Mouse (Mus musculus) T-helper 17 cell (primary cell): ENCODE results near the gene Ccr10.

Source experiments
- in situ Hi-C, 2 experiments: fragments of 300-600 bp; cut with MboI, MseI; formaldehyde crosslinking; loops; 1 replicate in 1 of 2; 2 replicates in 1 of 2; pipeline ENCODE4 v1.15.1; 2025; ENCODE audit warnings: high pct_unique_total_duplicates in 2 of 2

Gene Ccr10

DNA sequence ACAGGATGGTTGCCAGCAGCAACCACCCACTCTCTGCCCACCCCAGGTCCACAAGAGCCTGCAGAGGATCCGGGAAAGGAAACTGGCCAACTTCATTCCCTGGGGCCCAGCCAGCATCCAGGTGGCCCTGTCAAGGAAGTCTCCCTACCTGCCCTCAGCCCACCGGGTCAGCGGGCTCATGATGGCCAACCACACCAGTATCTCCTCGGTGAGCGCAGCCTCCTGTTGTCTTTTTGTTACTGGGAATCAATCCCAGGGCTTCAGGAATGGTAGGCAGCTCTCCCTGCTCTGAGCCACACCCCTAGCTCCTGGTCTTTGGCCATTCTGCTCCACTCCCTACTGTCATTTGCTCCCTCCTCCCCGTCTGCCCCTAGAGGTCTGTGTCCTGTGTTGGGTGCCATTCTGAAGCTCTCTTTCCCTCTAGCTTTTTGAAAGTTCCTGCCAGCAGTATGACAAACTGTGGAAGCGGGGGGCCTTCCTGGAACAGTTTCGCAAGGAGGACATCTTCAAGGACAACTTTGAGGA, 14.2 kb downstream of the Ccr10 start:
- in situ Hi-C loops = loop anchor here (5.0 kb wide), 1 partner anchor 39 kb away; no protein-coding TSS in a partner anchor

DNA sequence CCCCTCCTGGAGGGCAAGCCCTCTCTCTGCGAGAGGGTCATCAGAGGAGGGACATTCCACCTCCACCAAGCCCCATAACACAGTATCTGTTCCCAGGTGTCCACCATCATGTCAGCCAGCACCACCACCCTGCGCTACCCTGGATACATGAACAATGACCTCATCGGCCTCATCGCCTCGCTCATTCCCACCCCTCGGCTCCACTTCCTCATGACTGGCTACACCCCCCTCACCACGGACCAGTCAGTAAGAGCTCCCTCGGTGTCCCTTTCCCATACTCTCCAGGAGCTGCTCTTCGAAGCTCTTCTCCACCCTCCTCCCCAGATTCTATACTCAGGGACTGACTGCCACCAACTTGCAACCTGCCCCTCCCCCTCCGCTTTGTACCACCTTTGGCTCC, 15.1 kb downstream of the Ccr10 start:
- in situ Hi-C loops = loop anchor here (5.0 kb wide), 1 partner anchor 38 kb away; no protein-coding TSS in a partner anchor

DNA sequence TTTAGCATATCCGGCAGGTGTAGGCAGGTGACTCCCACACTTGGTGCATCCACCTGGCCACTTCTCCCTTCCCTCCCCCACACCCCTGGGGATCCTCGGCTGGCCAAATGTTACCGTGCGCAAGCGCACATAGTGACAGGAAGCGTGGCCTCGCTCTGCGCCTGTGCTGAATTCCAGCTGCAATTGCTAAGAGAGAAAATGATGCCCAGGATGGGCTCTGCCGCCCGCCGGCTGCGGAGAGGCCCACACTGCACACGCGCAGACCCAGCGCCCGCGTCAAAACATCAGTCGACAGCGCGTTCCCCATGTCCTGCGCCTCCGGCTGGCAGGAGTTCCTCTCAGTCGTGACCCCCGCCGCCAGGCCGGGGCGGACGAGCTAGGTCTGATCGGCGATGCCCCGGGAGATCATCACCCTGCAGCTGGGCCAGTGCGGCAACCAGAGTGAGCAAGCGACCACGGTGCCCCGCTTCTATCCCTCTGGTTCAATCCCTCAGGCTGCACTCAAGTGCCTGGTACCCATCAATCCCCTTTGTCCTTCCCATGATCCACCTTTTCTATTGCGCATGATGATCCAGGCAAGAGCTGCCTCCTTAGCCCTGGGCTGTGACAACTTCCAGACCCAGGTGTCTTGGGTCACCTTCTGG, 19.4 kb downstream of the Ccr10 start, which contains the start of gene Tubg2:
Tubg2 (plus strand) TSS at position 180 of the 644 bp plus-strand sequence.
- in situ Hi-C loops = no loop called here

DNA sequence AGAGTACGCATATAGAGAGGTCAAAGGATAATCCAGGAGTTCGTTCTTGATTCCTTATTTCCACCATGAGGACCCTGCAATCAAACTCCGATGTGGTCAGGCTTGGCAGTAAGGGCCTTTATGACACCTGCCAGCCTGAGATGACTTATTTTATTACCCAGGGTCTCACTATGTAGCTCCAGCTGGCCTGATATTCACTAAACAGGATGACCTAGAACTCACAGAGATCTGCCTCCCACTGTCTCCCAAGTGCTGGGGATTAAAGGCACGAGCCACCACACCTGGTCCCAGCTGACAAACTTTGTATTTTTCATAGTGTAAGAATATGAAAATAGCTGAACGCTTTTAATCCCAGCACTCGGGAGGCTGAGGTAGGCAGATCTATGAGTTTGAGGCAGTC, 20.1 kb downstream of the Ccr10 start:
- in situ Hi-C loops = no loop called here

DNA sequence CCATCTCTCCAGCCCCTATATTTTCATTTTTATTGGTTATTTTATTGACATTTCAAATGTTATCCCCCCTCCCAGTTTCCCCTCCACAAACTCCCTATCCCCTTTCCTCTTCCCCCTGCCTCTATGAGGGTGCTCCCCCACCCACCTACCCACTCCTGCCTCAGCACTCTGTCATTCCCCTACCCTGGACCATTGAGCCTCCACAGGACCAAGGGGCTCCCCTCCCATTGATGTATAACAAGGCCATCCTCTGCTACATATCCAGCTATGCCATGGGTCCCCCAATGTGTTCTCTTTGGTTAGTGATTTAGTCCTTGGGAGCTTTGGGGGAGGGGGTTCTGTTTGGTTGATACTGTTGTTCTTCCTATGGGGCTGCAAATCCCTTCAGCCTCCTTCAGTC, 20.6 kb downstream of the Ccr10 start:
- in situ Hi-C loops = no loop called here

DNA sequence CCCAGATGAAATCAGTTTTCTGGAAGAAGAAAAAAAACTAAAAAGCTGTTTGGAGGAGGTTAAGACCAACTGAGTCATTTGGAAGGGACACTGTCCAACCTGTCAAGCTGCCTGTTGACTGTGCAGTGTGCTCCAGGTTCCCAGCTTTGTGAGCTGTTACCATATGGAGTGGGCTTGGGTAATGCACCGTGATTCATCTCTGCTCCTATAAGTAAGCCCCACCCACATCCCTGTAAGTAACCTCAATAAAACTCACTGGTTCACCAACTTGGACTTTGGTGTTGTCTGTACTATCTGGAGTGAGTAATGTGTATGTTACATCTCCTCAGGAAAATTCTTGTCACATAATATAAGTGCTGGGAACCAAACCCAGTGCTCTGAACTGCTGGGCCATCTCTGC, 22.4 kb downstream of the Ccr10 start:
- in situ Hi-C loops = no loop called here

DNA sequence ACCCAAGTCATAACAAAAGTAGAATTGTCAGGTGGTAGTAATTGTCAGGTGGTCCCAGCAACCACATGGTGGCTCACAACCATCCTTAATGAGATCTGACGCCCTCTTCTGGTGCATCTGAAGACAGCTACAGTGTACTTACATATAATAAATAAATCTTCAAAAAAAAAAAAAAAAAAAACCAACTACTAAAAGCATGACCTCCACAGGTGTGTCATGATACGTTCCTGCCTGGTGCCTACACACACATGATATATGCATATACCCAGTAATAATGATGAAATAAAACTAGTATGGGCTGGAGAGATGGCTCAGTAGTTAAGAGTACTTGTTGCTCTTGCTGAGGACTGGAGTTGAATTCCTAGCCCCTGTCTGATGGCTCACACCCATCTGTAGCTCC, 24.2 kb downstream of the Ccr10 start:
- in situ Hi-C loops = no loop called here

DNA sequence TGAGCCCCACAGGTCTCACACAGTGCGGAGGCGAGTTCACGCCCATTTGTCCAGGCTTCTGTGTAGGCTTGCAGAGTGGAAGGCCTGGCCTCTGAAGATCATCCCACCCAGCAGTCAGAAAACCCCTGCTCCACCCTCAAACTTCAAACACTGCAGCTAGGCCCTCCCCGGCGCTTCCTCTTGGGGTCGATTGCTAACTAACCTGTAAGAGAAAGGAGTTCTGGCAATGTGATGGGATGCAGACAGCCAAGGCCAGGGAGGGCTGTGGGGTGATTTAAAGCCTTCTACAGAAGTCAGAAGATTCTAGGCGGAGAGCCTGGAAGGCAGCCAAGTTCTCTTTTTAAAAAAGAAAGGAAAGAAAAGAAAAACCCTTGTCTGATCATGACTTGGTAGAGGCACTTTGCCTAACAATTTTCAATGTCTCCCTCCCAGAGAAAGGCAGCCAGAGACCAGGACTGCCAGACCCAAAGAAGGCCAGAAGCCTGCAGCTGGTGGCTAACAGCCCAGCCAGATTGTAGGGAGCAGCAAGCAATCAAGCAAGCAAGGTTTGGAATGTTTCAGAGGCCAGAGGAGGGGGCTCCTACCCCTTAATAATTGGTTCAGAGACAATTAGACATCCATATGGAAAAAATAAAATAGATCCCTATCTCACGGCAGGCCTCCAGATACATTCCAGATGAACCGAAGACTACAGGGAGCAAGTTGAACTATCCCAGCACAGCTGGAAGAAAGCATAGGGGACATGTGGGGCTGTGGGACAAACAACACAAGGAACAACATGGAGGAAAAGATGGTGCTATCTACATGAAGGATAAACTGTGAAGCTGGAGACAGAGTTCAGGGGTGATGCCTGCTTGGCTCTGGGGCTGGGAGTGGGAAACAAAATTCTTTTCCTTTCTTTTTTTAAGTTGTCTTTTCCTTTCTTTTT, 25.8 kb downstream of the Ccr10 start:
- in situ Hi-C loops = no loop called here

DNA sequence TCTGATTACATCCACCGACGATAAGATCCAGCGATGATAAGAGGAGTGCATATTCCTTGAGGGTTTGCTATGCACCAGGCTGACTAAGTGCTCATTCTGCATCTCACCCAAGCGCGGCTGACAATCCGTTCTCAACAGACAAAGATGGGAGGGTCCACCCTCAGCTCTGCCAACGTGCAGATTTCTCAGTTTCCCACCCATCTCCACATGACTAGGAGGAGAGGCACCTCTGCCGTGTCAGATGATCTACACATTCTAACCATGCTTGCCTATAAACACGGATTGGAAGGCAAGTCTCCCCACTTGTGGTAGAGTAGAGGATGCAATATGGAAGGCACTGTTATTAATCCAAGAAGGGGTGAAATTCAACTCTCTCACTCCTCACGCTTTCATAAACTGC, 26.5 kb downstream of the Ccr10 start:
- in situ Hi-C loops = no loop called here

DNA sequence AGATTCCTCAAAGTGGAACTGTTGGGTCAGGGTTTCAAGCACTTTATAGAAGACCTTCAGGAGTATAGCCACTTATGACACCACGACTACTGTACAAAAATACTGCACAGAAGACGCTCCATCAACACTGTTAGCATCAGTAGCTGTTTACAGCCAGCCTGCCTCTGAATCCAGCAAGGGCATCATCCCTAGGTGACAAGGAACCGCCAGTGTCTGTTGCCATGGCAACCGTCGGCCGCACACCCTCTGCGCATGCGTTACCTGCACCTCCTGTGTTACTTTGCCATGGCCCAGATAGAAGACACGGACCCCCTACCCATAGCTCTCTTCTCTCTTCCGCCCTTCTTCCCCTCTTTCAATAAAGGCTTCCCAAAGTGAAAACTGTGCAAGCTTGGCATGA, 28.9 kb downstream of the Ccr10 start:
- in situ Hi-C loops = no loop called here

DNA sequence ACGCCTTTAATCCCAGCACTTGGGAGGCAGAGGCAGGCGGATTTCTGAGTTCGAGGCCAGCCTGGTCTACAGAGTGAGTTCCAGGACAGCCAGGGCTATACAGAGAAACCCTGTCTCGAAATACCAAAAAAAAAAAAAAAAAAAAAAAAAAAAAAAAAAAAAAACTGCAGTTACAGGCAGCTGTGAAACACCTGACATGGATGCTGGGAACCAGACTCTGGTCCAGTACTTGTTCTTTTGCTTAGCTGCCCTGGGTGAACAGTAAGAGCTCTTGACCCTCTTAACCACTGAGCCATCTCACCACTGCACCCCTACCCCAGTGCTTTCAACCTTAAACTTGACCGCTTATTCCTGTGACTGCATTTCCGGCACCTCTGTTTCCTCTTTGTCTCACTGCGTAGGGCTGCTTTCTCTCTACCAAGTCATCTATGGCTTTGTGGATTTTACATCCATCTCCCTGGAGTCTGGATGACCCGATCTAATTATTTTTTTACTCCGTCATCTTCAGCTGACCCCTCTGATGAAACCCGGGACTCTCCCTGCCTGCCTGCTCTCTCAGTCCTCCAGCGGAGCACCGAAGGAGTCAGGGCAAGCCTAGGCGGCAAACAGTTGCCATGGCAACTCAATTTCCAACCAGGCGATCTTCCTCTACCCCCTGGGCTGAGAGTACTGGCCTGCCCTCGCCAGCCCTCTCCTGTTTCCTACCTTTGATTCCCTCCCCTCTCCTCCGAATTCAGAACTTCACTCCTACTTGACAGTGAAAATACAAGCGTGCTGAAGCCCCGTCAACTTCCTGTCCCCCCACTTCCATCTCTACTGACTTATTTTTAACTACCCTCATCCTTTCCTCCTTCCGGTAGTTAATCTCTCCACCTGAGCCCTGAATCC, 31.7 kb downstream of the Ccr10 start:
- in situ Hi-C loops = no loop called here

DNA sequence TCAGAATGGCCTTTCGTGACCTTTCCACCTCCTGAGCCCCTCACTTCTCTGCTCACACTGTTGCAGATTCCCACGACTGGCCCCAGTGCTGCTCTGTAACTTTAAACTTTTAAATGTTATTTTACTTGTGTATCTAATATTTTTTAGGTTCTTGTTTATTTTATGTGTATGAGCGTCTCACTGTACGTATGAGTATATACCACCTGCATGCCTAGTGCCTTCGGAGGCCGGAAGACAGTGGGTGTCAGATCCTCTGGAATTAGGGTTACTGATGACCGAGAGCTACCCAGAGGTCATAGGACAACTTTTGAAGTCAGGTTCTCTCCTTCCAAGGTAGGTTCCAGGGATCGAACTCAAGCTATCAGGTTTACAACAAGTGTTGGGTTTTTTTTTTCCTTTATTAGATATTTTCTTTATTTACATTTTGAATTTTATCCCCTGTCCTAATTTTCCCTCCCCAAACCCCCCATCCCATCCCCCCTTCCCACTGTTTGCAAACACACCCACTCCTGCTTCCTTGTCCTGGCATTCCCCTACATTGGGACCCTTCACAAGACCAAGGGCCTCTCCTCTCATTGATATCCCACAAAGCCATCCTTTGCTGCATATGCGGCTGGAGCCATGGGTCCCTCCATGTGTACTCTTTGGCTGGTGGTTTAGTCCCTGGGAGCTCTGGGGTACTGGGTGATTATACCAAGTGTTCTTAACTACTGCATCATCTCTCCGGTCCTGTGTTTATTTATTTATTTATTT, 32.9 kb downstream of the Ccr10 start:
- in situ Hi-C loops = no loop called here

DNA sequence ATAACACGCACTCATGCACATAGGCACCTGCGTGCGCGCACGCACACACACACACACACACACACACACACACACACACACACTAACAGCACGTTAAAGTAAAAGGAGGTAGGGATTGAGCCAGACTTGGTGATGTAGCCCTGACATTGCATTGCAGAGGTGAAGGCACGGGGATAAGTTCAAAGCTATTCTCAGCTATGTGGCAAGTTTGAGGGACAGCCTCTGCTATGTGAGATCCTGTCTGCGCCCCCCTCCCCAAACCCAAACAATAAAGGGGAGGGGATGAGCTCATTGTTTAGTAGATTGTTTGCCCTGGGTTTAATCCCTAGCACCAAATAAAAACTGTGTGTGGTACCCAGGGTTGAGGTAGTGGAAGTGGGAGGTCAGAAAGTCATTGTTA, 34.2 kb downstream of the Ccr10 start:
- in situ Hi-C loops = no loop called here

DNA sequence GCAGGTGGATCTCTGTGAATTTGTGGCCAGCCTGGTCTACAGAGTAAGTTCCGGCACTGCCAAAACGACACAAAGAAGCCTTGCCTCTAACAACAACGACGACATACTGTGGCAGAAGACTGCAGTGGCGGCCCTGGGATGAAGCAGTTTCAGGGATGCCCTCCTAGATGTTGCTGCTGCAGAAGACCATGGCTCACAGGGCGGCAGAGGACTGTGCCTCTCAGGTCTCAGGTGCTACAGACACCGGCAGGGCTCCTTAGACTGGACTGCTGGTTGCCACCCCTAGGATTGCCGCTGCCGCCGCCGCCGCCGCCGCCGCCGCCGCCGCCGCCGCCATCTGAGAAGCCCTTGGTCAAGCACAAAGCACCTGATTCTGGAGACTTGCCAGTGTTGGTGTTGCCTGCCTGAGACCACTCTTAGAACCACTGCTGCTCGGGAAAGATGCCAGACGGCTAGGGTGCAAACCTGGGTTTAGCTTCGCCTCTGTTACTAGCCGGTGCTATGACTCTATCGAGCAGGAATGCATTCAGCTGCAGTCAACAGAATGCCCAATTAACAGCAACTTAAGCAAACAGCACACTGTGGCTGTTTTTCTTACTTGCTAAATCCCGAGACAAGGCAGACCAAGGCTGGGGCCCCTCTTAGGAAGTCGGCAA, 35.0 kb downstream of the Ccr10 start:
- in situ Hi-C loops = no loop called here

DNA sequence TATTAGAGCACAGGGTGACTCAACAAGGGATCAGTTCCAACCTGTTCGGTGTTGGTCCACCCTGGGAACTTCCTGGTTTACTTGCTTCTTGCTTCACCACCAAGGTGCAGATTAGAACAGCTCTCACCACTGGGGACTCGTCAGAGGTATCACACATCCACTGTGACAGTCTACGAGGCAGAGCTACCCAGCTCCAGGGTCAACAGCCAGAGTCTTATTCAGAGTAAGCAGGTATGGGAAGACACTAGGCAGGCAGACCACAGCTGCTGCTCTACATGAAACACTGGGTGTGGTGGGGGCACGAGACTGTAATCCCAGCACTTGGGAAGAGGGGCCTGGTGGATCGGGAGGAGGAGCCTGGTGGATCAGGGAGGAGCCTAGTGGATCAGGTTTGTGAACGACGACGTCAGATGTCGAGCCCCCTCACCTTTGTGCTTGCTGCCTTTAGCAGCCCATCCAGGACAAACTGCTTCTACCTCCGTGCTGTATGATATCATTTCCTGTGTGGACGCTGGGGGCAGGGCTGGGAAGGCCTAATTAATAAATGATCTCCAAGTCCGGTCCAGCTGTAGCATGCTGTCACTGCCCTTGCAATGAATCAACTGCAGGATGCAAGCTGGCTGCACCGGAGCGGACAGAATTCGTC, 36.6 kb downstream of the Ccr10 start:
- in situ Hi-C loops = no loop called here

DNA sequence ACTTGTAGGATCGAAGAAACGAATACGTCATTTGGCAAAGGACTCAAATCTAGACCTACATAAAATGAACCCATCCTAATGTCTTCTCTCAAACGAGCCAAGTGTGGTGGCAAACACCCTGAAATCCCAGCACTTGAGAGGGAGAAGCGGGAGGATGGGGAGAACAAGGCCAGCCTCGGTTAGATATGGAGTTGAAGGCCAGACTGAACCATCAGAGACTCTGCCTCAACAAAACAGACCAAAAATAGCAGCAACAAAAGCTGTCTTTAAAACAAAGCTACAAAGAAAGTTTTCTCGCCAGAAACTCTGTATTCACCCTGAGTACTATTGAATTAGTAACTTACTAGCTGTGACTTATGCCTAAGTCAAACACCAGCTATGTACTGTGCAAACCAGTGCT, 38.2 kb downstream of the Ccr10 start:
- in situ Hi-C loops = no loop called here

DNA sequence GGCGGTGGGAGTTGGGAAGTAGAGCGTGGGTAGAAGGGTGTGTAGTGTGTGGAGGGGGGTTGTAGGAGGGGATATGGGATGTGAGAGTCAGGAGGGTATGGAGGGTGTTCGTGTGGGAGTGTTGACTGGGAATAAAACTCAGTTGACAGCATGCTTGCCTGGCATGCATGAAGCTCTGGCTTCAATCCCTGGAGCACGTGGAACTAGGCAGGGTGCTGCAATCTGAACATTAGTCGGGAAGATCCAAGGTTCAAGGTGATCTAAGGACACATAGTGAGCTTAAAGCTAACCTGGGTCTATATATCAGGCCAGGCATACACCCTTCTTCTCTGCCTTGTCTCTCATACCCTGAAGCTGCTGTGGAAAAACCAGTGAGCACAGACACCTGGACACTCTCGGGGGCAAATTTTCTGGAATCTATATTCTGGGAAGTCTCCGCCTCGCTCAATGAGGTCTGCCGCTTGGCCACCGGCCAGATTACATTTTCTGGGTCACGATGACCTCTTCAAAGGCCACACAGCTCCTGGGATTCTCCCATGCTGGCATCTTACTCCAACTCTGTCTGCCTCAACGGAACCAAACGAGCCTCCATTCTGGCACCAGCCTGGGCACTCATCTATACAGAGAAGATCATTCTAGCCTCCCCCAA, 40.9 kb downstream of the Ccr10 start:
- in situ Hi-C loops = no loop called here

DNA sequence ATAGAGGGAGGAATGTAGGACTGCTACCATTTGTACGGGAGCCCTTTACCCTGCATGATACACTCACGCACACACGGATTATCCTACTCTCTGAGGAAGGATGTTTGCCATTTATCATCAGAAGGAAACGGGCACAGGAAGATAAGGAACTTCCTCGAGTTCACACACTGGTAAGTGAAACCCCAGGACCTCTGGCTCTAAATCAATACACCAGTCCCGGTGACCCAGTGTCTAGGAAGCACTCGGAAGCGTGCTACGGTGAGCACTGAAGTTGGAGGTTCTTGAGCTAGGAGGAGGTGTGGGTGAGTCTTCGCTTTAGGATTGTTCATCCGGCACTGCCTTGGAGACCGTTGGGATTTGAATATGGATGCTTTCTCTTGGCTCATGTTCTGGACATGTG, 42.2 kb downstream of the Ccr10 start:
- in situ Hi-C loops = no loop called here

DNA sequence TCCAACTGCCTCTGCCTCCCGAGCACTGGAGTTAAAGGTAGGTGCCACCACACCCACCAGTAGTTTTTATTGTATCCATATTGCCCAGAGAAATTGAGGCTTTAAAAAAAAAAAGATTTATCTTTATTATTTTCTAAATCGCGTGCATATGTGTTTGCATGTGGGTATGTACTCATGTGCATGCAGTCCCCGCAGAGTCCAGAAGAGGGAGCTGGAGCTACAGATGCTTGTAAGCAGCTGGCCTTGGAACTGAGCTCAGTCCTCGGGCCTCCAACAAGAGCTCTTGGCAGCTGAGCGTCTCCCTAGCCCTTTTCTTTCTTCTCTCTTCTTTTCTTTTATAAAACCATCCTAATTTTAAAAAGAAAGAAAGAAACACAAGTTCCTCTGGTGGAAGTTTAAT, 43.5 kb downstream of the Ccr10 start:
- in situ Hi-C loops = no loop called here
